Mouse (Mus musculus) limb, embryonic 11.5 days (tissue): ENCODE results near the gene Ckmt2. TPM values are rescaled to one million over a fixed set of nuclear protein-coding genes. Genes with fewer than 3 reads are reported as not detected.

Experiments
- ATAC-seq: fragments of 200-750 bp; cut with Nextera tagmentation; 2 replicates; pipeline ENCODE4 v1.8.0; 2017; ENCODE audit warnings: low read depth; ENCODE audit not compliant: insufficient number of reproducible peaks, low FRiP score, low TSS enrichment
- DNase-seq: peaks from one replicate; pipeline ENCODE4 v3.0.0-alpha.2; 2015; ENCODE audit warnings: low spot score
- H3K27ac ChIP-seq: fragments of 300-500 bp; sonication (generic); replicated peaks from 2 replicates; pipeline ENCODE4 v1.5.1; 2014; ENCODE audit warnings: low read depth, mild to moderate bottlenecking, low read length
- H3K27me3 ChIP-seq: fragments of 300-500 bp; sonication (generic); 2 replicates; pipeline ENCODE4 v1.6.1; 2014; ENCODE audit warnings: mild to moderate bottlenecking, low read length, mixed read lengths; ENCODE audit not compliant: control insufficient read depth, insufficient read depth
- H3K36me3 ChIP-seq: fragments of 300-500 bp; sonication (generic); 2 replicates; pipeline ENCODE4 v1.6.1; 2014; ENCODE audit warnings: mild to moderate bottlenecking, low read length, moderate library complexity, mixed read lengths; ENCODE audit not compliant: control insufficient read depth, insufficient read depth
- H3K4me1 ChIP-seq: fragments of 300-500 bp; sonication (generic); 2 replicates; pipeline ENCODE4 v1.6.1; 2014; ENCODE audit warnings: low read length, mixed read lengths; ENCODE audit not compliant: control insufficient read depth, insufficient read depth
- H3K4me2 ChIP-seq: fragments of 300-500 bp; sonication (generic); 2 replicates; pipeline ENCODE4 v1.6.1; 2014; ENCODE audit warnings: low read depth, mild to moderate bottlenecking, moderate library complexity; ENCODE audit not compliant: severe bottlenecking
- H3K4me3 ChIP-seq: fragments of 300-500 bp; sonication (generic); 2 replicates; pipeline ENCODE4 v1.5.1; 2014; ENCODE audit warnings: low read depth, low read length
- H3K9ac ChIP-seq: fragments of 300-500 bp; sonication (generic); 2 replicates; pipeline ENCODE4 v1.6.1; 2014; ENCODE audit warnings: mild to moderate bottlenecking, low read length
- H3K9me3 ChIP-seq: fragments of 300-500 bp; sonication (generic); 2 replicates; pipeline ENCODE4 v1.6.1; 2016; ENCODE audit warnings: low read length; ENCODE audit not compliant: control insufficient read depth
- WGBS: fragments of 180-500 bp; shearing (Covaris S2); extraction: QIAGEN DNeasy Blood & Tissue Kit; methylation state at CpG from one replicate; pipeline ENCODE4 v1.1.7; 2014; 5-methylcytosine and 5-hydroxymethylcytosine counted together
- polyA plus RNA-seq: library from polyadenylated mRNA; unstranded; fragments of >200 nt; fragmentation: Nextera tagmentation; extraction: Ambion mirVana; gene quantifications from 2 replicates; pipeline ENCODE4 v1.2.1, GENCODE M21; 2014

The Ckmt2 gene
- polyA plus RNA-seq, 1 experiment from 2014 or later, result not detected

GRCm38 (mm10) chr13:91911211-91911610, 34.5 kb upstream of the Ckmt2 start:
- Histone ChIP-seq H3K4me2 (no peak overlapping the region), H3K9me3 (no peaks in the 10 kb centered on the region), H3K27me3 (no peaks in the 10 kb centered on the region), H3K36me3 (no peaks in the 10 kb centered on the region), H3K4me1 (no peaks in the 10 kb centered on the region), H3K4me3 (no peak overlapping the region), H3K27ac (no peak overlapping the region), H3K9ac (no peak overlapping the region)
- DNase-seq (no peak), ATAC-seq (no peak)

DNA sequence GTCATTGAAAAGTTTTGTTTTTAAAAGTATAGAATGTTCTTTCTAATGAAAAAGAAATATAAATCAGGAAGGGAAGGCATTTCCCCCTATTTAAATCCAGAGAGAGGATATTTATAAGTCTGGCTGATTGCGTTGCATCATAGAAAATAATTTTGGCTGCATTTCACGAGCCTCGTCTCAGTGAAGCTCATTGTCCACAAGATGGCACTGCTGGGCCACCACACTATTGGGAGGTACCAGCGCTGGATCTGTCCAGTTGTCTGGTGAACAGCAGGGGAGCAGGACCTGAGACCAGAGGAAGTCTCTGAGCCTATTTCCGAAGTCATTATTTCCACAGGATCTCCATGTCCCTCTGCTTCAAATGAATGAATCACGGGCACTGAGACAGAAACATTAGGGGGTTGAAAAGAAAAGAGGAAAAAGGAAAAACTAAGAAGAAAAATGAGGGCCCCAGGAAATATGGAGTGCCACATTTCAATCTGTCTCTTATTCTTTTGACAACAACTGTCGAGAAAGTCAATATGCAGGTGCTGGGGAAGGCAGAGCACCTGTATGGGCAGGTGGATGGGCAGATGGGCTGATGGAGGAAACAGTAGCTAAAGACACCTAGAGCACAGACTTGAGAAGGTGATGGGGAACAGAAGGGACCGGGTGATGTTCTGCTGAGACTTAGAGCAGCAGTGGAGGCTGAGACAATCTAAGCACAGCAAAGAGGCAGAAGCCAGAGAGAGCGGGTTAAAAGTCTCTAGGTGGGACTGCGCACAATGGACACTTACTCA, 31.7 kb upstream of the Ckmt2 start:
- Histone ChIP-seq H3K9me3 (no peaks in the 10 kb centered on the region), H3K27ac (no peak overlapping the region), H3K36me3 (no peaks in the 10 kb centered on the region), H3K4me1 (no peaks in the 10 kb centered on the region), H3K4me2 (no peak overlapping the region), H3K4me3 (no peak overlapping the region), H3K9ac (no peak overlapping the region), H3K27me3 (no peaks in the 10 kb centered on the region)
- no peak for ATAC-seq
- DNase-seq, result peak; percentile 79
- WGBS, result 45% methylated on average over 10 of the region's 10 CpGs

GRCm38 (mm10) chr13:91906338-91906737, 29.7 kb upstream of the Ckmt2 start:
- 60% methylated on average over 3 of the region's 3 CpGs for WGBS
- DNase-seq, result no peak
- Histone ChIP-seq H3K27ac (no peak overlapping the region), H3K4me3 (no peak overlapping the region), H3K36me3 (no peaks in the 10 kb centered on the region), H3K9ac (no peak overlapping the region), H3K27me3 (no peaks in the 10 kb centered on the region), H3K4me2 (no peak overlapping the region), H3K4me1 (no peaks in the 10 kb centered on the region), H3K9me3 (no peaks in the 10 kb centered on the region)
- no peak for ATAC-seq

DNA sequence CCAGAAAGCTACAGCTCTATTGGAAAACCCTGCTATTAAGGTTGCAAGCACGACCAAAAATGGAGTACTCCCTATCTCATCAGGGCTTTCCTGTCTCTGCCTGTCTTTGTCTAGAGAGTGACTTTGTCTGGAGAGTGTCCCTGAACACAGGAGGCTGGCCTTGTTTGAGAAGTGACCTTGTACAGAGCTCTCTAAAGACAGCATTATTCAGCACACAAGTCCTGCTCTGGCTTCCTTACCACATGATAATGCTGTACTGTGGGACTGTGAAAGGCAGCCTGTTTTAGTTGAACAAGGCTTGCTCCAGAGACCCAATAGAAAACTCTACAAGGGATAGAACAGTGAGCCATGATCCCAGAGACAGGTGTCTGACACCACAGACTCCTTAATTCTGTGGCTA, 19.8 kb upstream of the Ckmt2 start:
- Histone ChIP-seq H3K36me3 (no peaks in the 10 kb centered on the region), H3K4me1 (no peaks in the 10 kb centered on the region), H3K27me3 (no peaks in the 10 kb centered on the region), H3K4me3 (no peak overlapping the region), H3K4me2 (no peak overlapping the region), H3K9ac (no peak overlapping the region), H3K9me3 (no peaks in the 10 kb centered on the region), H3K27ac (no peak overlapping the region)
- ATAC-seq (no peak), DNase-seq (no peak)
- WGBS, result 75% methylated on average over 1 of the region's 1 CpGs

DNA sequence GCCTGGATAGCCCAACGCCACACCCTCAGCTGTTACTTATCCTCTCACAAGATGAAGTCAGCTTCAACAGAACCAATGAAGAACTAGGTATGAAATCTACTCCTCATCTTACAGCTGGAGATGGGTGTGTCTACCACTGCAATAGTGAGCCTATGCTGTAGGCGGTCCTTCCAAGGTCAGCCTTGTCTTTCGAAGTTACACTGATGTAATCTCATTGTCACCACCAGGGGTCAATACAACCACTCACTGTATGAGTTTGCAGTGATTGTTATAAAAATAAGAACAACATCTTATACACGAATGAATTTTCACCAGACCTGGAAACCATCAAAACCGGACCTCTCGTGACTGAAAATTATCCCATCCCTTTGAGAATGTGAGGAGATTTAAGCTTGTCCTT, 16.4 kb upstream of the Ckmt2 start:
- 79% methylated on average over 6 of the region's 6 CpGs for WGBS
- DNase-seq, result no peak

DNA sequence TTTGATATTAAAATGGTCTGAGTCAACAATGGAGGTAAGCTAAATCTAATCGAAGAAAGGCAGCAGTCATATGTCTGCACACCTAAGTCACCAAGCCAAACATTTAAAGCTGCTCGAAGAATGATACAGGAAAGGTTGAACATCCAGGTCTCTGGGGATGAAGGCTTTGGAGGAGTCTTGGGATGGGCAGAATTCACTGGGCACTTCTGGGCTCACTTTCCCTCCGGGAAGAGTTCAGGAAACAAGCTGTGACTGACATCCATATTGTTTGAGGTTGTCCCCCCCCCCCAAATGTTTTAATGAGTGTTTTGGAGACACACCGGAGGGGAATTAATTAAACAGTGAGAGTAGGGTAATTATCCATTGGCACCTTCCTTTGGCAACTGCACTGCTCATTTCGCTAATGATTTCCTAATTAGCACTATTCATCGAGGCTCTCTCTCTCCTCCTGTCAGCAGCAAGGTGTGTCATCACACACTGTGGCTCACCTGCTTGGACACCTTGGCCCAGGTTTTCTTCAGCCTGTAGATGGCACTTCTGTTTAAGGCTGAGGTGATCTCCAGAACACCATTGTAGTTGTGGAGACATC, 13.4 kb upstream of the Ckmt2 start:
- H3K4me3 ChIP-seq, result no peak overlapping the region
- no peak overlapping the region for H3K27ac ChIP-seq
- H3K4me1 ChIP-seq, result no peaks in the 10 kb centered on the region
- no peaks in the 10 kb centered on the region for H3K36me3 ChIP-seq
- H3K9ac ChIP-seq, result no peak overlapping the region
- no peaks in the 10 kb centered on the region for H3K9me3 ChIP-seq
- no peaks in the 10 kb centered on the region for H3K27me3 ChIP-seq
- H3K4me2 ChIP-seq, result no peak overlapping the region
- DNase-seq, result no peak
- no peak for ATAC-seq
- 82% methylated on average over 6 of the region's 6 CpGs for WGBS

More for the DNA sequence above, 16.4 kb upstream of the Ckmt2 start:
- Histone ChIP-seq H3K36me3 (no peaks in the 10 kb centered on the region), H3K9ac (no peak overlapping the region), H3K4me2 (no peak overlapping the region), H3K27ac (no peak overlapping the region), H3K9me3 (no peaks in the 10 kb centered on the region), H3K4me3 (no peak overlapping the region), H3K4me1 (no peaks in the 10 kb centered on the region), H3K27me3 (no peaks in the 10 kb centered on the region)
- ATAC-seq, result no peak

DNA sequence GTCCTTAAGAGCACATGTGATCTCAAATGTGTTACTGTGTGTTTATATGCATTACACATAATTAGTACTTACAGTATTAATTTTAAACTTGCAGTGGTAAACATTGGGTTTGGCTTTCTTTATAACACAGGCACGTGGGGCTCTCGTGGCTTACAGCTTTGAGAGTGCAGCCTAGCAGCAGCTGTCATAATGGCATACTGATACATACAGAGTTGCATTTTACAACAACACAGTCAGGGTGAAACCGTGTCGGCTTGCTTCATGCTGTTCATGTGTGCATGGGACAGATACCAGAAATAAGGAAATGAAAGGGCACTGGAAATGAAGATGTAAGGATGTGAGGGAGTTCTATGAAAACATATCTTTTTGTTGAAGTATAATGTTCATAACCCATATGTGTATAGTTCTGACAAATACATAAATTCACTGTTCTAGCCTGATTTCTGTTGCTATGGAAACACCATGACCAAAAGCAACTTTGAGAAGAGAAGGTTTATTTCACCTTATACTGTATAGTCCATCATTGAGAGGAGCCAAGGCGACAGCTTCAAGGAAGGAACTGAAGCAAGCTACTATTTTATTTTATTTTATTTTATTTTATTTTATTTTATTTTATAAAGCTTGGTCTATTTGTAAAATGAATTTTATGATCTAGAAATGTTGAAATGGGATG, 8.2 kb upstream of the Ckmt2 start:
- no peak for DNase-seq
- no peak for ATAC-seq
- Histone ChIP-seq H3K9ac (no peak overlapping the region), H3K9me3 (no peaks in the 10 kb centered on the region), H3K4me2 (no peak overlapping the region), H3K27ac (no peak overlapping the region), H3K27me3 (no peaks in the 10 kb centered on the region), H3K4me3 (no peak overlapping the region), H3K4me1 (no peaks in the 10 kb centered on the region), H3K36me3 (no peaks in the 10 kb centered on the region)
- 92% methylated on average over 5 of the region's 5 CpGs for WGBS

GRCm38 (mm10) chr13:91881837-91882480, 5.3 kb upstream of the Ckmt2 start:
- ATAC-seq (no peak), DNase-seq (peak; percentile 75)
- Histone ChIP-seq H3K4me3 (no peak overlapping the region), H3K4me1 (no peaks in the 10 kb centered on the region), H3K9ac (no peak overlapping the region), H3K36me3 (no peaks in the 10 kb centered on the region), H3K27ac (no peak overlapping the region), H3K4me2 (no peak overlapping the region), H3K9me3 (no peaks in the 10 kb centered on the region), H3K27me3 (no peaks in the 10 kb centered on the region)
- 60% methylated on average over 9 of the region's 9 CpGs for WGBS
